Mouse (Mus musculus): ENCODE measurements around the gene Rhobtb1.

GRCm38 (mm10) chr10:69251254-69251653 lies 100.0 kb downstream of the Rhobtb1 start:
- TF ChIP-seq CTCF (IDR thresholded peaks at IDR 0.05; ENCODE audit: extremely low read depth, insufficient read depth, low read length) (no peak), POLR2A (IDR thresholded peaks at IDR 0.05; ENCODE audit: extremely low read depth, insufficient read depth, low read length) (no peak)

Data from cortical plate, adult 2 months (tissue).